Mouse (Mus musculus) naive thymus-derived CD4-positive, alpha-beta T cell, adult 5 months (primary cell): Measurements from ENCODE around the gene Tmem243. TPM values are rescaled to one million over a fixed set of nuclear protein-coding genes. Genes with fewer than 3 reads are reported as not detected.

Experiments
- polyA plus RNA-seq: library from polyadenylated mRNA; unstranded; fragments of 100-300 nt; shearing (Covaris generic); gene quantifications from one replicate; pipeline ENCODE4 v1.2.1, GENCODE M21; 2017

Gene Tmem243
- polyA plus RNA-seq = 147 TPM

GRCm38 (mm10) chr5:9100207-9100848 lies at the start of gene Tmem243:
Gene Tmem243, plus strand, starts transcription at chr5:9100668.

GRCm38 (mm10) chr5:9161456-9162041 lies 61.1 kb downstream of the Tmem243 start, which contains the start of gene Dmtf1:
Gene Dmtf1, minus strand, starts transcription at chr5:9161776.

Other genes starting within 250 kb of the Tmem243 start
- gene Abcb4, start 207.0 kb upstream of the Tmem243 start, polyA plus RNA-seq = 0.58 TPM
- gene Crot, start 103.3 kb upstream of the Tmem243 start, polyA plus RNA-seq = 46.0 TPM
- gene Dmtf1, start 61.1 kb downstream of the Tmem243 start, polyA plus RNA-seq = 84.0 TPM
- gene 9330182L06Rik, start 165.4 kb downstream of the Tmem243 start, polyA plus RNA-seq = not detected